Mouse (Mus musculus) kidney, postnatal 36 days (tissue): ENCODE results near the gene Nol4l.

Experiments
- DNase-seq, 2 experiments: peaks; one replicate each; pipeline ENCODE4 v3.0.0; 2021 to 2022; ENCODE audit warnings: mixed read lengths in 2 of 2

The Nol4l gene

DNA sequence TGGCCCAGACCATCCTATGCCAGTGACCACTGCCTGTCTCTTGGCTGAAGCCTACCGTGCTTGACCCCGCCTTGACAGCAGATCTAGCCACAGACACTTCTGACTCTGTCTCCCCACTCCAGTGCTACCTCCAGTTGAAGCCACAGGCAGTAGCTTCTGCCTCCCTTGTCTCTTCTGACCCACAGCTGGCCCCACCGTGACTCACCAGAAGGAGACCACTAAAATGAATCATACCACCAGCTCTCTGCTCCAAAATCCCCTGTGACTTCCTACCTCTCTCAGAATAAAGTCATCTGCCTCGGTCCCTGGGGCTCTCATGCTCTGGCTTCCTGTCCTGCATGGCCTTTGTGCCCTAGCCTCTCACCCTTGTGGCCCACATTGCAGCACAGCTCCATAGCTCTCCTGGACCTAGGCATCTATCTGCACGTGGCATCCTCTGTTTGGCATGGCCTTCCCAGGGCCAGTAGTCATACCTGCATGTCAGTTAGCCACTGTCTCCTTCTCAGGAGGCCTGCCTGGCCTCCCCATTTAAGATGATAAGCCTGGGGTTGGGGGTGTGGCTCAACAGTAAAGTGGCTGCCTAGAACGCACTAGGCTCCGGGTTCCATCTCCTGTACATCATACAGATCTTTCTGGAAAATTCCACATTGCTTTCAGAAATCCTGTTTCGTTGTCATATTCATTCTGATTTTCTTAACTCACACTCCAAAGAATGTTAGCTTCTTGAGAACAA lies 13.3 kb upstream of the Nol4l start:
- DNase-seq: no peak

DNA sequence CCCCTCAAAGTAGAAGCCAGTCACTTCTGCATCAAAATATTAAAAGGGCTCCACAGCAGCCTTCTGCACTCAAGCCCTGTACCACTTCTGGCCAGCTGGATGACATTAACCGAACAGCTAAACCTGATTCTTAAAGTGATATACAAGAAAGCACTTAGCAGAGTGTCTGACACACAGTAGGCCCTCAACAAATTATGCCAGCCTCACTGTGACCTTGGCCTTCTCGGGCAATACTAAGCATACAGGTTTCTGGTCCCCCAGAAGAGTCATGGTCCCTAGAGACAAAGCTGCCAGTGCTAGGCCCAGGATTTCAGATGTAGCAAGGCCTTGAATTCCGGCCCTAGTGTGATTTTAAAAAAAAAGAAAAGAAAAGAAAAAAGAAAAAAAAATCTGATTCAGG lies 9.1 kb upstream of the Nol4l start:
- no peak for DNase-seq

- DNase-seq: no peak
Observed at GRCm38 (mm10) chr2:153533981-153534380, 4.2 kb upstream of the Nol4l start.

- no peak for DNase-seq
Observed at GRCm38 (mm10) chr2:153530948-153531347, 1.2 kb upstream of the Nol4l start.

DNA sequence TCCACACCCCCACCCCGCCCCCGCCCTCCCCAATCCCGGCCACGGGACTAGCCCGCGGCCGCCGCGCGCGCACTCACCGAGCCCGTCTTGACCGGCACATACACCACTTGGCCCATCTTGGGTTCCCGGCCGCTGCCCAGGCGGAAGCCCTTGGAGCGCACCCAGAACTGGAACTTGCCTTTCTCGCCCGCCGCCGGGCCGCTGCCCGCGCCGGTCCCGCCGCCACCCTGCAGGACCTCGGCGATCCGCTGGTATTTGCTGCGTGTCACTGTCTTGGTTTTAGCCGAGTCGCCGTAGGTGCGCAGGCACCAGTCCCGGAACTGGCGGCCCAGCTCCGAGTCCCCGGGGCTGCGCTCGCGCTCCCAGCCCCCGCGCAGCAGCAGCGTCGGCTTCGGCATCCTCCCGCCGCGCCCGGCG lies 398 bp downstream of the Nol4l start:
- DNase-seq: peak; percentile 62 to 74

- DNase-seq: peak; percentile 33 to 54
Observed at GRCm38 (mm10) chr2:153528571-153529364, 1.0 kb downstream of the Nol4l start.

DNA sequence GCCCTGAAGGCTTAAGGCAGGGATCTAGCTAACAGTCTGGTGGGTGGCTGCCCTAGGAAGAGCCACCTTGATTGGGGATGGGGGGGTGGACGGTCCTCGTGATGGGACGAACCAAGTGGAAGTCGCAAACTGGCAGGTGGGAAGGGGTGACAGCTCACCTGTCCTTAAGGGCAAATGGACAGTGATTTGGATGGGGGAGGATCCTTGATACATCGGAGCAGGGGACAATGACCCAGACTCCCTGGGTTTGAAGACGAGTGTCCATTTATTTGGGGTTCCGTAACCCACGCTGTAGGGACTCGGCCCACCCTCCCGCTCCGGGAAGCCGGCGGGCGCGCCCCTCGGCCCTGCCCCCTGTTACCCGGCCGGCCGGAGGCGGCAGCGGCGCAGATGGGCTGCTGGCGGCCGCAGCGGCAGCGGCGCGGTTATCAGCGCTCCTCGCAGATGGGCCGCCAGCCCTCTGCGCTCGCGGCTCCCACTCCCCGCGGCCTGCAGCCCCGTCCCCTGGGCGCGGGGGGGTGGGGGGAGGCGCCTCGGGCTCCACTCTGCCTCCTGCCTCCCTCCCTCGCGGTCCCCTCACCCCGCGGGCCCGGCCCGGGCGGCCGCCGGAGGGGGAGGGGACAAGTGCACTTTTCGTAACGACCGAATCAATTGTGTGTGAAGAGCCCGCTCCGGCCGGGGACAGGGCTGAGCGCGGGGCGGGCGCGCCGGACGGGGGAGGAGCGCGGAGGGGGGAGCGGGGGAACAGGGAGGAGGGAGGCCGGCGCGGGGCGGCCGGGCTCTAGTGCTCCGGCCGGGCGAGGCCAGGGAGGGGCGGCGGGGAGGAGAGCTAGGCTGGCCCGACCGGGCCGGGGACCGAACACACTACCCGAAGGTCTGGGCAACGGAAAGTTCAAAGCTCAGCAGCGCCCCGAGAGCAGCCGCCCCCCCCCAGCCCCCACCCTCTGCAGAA lies 1.9 kb downstream of the Nol4l start:
- DNase-seq: peak; percentile 58 to 69

DNA sequence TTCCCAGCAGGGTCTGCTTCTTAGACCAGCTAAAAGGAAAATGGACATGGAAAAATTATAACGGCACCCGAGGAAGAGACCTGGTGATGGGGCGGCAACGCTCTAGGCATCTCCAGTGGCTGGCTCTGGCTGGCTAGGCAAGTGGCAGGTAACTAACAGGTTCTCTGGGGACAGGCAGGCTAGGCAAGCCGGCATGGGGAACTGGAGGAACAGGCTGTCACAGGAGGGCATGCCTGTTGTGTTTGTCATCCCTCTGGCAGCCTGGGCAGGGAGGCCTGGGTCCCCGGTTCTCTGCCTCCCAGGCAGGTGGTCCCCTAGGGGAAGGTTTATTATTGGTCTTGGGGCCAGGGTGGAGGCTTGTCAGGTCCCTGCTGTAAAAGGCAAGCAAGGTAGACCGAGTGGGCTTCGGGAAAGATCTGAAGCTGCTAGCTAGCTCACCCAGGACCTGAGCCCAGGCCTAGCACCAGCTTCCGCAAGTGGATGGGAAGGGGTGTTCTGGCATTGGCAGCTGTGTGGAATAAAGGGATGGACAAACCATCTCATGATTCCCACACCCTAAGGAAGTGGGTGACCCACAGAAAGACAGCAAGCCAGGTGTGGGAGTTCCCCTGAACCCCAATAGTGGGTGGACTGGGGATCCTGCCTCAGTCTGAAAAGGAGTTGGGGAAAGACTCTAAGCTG lies 2.8 kb downstream of the Nol4l start:
- no peak for DNase-seq

- DNase-seq: no peak
Observed at GRCm38 (mm10) chr2:153525906-153526311, 3.9 kb downstream of the Nol4l start.

- no peak for DNase-seq
Observed at GRCm38 (mm10) chr2:153524727-153525126, 5.0 kb downstream of the Nol4l start.

- no peak for DNase-seq
Observed at GRCm38 (mm10) chr2:153523656-153524055, 6.1 kb downstream of the Nol4l start.

- no peak for DNase-seq
Observed at GRCm38 (mm10) chr2:153523143-153523542, 6.6 kb downstream of the Nol4l start.

GRCm38 (mm10) chr2:153522270-153522669 lies 7.5 kb downstream of the Nol4l start:
- DNase-seq: no peak

- no peak for DNase-seq
Observed at GRCm38 (mm10) chr2:153520057-153520456, 9.7 kb downstream of the Nol4l start.

- peak; percentile 65 to 73 for DNase-seq
Observed at GRCm38 (mm10) chr2:153516961-153517360, 12.8 kb downstream of the Nol4l start.

DNA sequence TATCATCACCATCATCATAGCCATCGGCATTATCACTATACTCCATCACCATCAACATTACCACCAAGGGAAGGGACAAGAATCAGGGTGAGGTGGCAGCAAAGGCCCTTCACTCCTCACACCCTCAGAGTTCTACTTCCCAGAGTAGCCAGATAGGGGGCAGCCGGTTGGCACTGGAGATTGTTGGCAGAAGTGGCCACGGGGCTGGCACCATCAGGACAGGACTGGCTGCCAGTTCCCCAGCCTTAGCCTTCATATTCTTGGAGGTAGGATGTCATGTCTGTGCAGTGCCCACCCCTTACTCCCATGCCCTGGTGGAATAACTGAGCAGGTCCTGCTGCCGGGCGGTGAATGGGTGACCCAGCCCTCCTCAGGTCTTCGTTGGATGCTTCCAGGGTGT lies 14.2 kb downstream of the Nol4l start:
- DNase-seq: no peak

GRCm38 (mm10) chr2:153514497-153515380 lies 15.0 kb downstream of the Nol4l start:
- peak in 1 of 2 experiments; percentile 37 for DNase-seq

- no peak for DNase-seq
Observed at GRCm38 (mm10) chr2:153513983-153514382, 15.8 kb downstream of the Nol4l start.

- DNase-seq: no peak
Observed at GRCm38 (mm10) chr2:153512416-153513323, 17.1 kb downstream of the Nol4l start.

DNA sequence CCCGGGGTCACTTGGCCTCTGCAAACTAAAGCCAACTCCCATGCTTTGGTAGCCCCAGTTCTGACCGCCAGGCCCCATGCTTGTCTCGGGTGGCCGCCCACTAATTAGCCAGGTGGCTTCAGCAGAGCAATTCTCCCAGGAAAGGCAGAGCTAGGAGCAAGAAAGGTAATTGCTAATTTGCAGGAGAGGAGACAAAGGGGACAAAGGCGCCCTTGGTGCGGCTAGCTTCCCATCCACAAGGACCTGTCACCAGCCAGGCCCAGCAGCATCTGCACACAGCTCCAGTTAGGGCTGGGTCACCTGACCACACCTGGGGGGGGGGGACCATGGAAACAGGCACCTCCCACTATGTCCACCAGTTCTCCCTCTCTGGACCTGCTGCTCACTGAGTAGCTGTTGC lies 18.2 kb downstream of the Nol4l start:
- DNase-seq: no peak
